Mouse (Mus musculus) spleen, postnatal 4 days (tissue): ENCODE results near the gene Fut7.
A peak's percentile ranks its signal among the peaks of the same experiment; 100 is the strongest.

Experiments used
- DNase-seq, 2 experiments: peaks; one replicate each; pipeline ENCODE4 v3.0.0; 2022; ENCODE audit warnings: low spot score in 2 of 2

Gene Fut7

DNA sequence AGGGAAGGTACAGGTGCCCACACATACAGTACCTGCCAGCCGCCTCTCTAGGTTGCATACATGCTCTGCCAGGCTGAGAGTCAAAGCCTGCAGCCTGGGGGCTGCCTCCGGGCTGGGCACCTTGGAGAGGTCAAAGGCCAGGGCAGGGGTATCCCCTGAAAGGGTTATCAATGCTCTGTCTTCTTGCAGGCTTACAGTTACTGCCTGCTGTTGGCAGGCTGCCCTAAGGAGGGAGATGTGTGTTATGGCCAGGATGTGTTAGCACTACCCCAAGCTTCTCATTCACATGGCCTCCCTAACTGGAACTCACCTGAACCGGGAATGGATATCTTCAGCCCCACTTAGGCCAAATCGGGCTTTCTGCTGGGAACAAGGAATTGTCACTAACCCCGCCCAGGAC, 37.1 kb downstream of the Fut7 start:
- DNase-seq, result peak in 1 of 2 experiments; percentile 32

GRCm38 (mm10) chr2:25460551-25461309, 37.7 kb downstream of the Fut7 start, which contains the start of gene Paxx:
Paxx (minus strand) TSS chr2:25461094.
- peak; percentile 90 to 92 for DNase-seq

DNA sequence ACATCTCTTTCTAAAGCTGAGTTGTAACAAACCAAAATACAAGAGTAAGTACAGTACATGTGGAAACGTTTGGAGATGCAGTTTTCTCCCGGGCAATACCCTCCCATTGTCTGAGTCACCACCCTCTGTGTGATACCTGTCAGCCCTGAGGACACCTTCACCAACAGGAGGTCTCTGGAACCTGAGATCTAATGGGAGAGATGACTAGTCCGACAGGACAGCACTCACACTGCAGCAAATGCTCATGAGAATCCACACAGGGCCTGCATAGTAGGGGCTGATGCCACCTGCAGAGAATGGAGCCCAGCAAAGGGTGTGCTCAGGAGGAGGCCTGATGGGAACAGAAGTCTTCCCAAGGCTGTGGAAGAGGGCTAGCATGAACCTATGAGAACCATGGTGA, 38.3 kb downstream of the Fut7 start:
- no peak for DNase-seq

DNA sequence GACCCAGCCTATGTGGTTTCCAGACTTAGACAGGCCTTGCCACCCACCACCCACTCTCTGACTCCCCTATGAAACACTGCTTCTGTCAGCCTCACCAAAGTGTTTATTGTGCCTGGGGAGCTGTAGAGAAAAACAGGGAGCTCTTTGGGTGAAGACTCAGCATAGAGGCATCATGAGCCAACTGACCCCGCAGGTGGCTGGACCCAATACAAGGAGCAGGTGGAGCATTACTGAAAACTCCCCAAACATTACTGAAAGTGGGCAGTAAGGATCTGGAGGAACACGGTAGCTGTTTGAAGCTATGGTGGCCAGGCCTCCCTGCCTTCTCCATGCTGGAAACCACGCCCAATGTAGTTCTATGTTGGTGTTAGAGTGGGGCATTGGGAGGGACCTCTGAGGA, 40.6 kb downstream of the Fut7 start:
- DNase-seq, result no peak

DNA sequence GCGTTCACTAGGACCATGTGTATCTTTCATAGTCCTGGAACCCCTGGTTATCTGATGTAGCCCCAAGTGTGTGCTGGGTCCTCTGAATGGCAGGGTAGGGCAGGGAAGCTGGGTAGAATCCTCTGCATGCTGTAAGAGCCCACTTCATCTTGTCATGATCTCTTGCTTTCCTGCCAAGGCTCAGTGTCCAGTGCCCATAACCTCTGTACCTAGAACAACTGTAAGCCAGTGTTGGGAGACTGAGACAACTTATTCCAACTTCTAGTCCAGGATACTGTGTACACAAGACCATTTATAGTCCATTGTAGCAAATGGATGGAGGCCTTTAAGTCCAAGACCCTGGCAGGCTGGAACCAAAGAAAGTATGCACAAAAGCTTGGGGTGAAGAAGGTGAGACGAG, 42.2 kb downstream of the Fut7 start:
- no peak for DNase-seq

DNA sequence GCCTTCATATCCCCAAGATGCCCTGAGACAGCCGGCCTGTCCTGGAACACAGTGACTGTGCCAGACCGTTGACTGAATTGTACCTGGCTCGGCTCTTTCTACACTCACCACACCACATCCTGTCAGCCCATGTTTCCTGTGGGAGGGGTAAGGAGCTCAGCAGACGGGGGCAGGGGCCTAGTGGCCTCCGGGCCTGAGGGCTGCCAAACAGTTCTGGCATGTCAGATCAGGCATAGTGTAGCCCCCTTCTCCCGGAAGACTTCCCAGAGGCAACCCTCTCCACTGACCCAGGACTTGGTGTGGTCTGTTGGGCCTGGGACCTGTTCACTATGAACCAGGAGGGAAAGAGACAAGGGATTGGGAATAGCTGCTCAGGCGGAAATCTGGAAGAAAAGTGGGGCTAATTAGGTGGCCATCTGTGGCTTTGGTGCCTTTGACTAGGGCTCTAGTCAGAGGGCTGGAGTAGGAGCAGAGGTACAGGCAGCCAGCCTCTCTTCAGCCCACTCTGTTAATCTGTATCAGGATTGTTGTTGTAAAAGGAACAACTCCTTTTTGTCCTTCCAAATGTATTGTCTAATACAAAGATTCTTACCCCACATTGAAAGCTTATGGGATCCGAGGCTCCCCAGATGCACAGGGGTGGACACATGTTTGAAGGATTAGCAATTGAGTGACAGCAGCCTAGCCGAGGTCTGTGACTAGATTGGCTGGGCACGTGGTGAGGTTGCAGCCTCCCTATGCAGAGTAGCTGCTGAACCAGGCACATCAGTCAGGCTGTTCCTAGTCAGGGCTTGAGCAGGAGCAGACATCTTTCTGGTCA, 43.0 kb downstream of the Fut7 start:
- DNase-seq, result peak; percentile 58 to 75

- DNase-seq, result no peak
Observed at GRCm38 (mm10) chr2:25467606-25468303, 44.7 kb downstream of the Fut7 start.

GRCm38 (mm10) chr2:25468962-25469915, 46.2 kb downstream of the Fut7 start:
- no peak for DNase-seq

DNA sequence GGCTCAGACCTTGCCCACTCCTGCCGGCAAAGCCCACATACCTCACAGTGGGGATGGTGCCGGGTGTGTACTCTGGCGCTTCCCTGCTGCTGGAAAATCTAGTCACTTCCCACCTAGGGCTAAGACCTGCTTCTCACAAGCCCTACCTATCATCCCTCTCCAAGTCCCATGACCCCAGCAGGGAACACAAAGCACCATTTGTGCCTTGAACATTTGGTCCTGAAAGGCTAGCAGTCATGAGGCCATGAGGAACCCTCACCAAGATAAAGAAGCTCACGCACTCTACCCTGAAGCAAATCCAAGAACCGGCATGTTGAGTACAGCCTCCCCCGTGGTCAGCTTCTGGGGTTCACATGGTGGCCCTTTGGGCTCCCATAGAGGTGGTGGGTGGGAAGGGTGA, 46.9 kb downstream of the Fut7 start, which contains the start of gene Ptgds:
Ptgds (minus strand) TSS at position 78 of the 400 bp plus-strand sequence.
- DNase-seq, result no peak

DNA sequence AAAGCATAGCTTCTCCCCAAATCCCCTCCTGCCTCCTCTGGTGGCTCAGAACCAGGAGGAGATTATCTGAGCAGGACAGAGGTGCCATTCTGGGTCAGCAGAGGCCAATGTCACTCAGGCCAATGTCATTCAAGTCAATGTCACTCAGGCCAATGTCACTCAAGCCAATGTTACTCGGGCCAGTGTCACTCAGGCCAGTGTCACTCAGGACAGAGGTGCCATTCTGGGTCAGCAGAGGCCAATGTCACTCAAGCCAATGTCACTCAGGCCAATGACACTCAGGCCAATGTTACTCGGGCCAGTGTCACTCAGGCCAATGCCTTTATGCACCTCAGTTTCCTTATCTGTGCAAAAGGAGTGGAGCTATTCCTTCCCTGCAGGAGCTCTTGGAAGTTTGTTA, 49.5 kb downstream of the Fut7 start:
- no peak for DNase-seq
